Mouse (Mus musculus): ENCODE data around the gene Treml2. TPM values are rescaled to one million over a fixed set of nuclear protein-coding genes. Genes with fewer than 3 reads are reported as not detected.

Treml2 gene
- total RNA-seq, 1 experiment = 2.3 TPM

DNA sequence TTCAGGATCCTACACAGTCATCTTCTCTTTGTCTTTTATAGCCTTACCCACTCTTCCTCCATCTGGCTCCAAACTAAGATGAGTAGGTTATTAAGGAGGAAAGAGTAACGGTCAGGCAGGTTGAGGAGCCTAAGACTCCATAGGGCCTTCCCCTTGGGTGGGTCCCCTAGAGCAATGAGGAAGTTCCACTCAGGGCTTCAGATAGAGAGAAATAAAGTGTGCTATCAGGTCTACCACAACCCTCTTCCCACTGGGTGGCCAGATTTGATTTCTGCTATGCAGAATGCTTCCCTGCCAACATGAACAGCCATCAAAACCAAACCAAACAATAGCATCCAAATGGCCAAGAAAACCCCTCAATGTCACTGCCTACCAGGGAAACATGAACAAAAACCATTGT lies 31.7 kb upstream of the Treml2 start:
- Histone ChIP-seq H3K36me3 (ENCODE audit: control insufficient read depth, insufficient read depth, low read length, poor library complexity, severe bottlenecking) (no peaks in the 10 kb centered on the region), H3K9ac (ENCODE audit: insufficient read depth, low read depth, low read length, poor library complexity, severe bottlenecking) (no peak overlapping the region), H3K4me1 (ENCODE audit: control insufficient read depth in 2 of 2, insufficient read depth in 2 of 2, low read length in 2 of 2, poor library complexity in 1 of 2) (no peaks in the 10 kb centered on the region), H3K9me3 (ENCODE audit: control insufficient read depth, insufficient read depth, low read depth, low read length) (no peaks in the 10 kb centered on the region), H3K4me3 (ENCODE audit: insufficient read depth in 1 of 2, low read depth in 1 of 2, low read length in 2 of 2, poor library complexity in 1 of 2, severe bottlenecking in 1 of 2) (no peak overlapping the region), H3K27ac (ENCODE audit: insufficient read depth, low read depth, low read length, poor library complexity, severe bottlenecking) (no peak overlapping the region)
- no peak for DNase-seq (ENCODE audit: low read depth, low spot score)
- in situ Hi-C loops (cut with MboI; ENCODE audit: low sequenced_read_pairs in 2 of 2, unreplicated experiment in 2 of 2) = no loop called here
- TF ChIP-seq ZNF384 (IDR thresholded peaks at IDR 0.05; ENCODE audit: low read depth, low read length) = no peak
- TF ChIP-seq MAFK (IDR thresholded peaks at IDR 0.05; ENCODE audit: insufficient read depth, low read depth, low read length) = no peak
- no peak for TF ChIP-seq CHD2 (IDR thresholded peaks at IDR 0.05; ENCODE audit: low read depth, low read length)
- no peak for TF ChIP-seq ZC3H11A (IDR thresholded peaks at IDR 0.05; ENCODE audit: borderline replicate concordance, low read depth, low read length)
- no peak for TF ChIP-seq HCFC1 (IDR thresholded peaks at IDR 0.05; ENCODE audit: borderline replicate concordance, insufficient read depth, low read length)

DNA sequence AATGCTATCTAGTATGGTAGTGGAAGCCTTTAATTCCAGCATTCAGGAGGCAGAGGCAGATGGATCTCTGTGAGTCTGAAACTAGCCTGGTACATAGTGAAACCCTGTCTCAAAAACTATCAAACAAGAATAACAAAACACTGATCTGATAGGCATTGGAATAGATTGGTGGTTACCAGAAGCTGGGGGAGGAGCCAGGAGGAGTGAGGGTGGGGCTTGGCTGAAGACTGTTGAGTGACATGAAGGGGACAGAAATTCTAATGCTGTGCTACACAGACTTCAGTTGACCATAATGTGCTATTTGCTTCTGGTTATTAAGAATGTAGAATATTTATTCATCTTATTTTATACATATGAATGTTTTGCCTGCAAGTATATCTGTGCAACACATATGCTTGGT lies 31.0 kb upstream of the Treml2 start:
- in situ Hi-C loops (cut with MboI; ENCODE audit: low sequenced_read_pairs in 2 of 2, unreplicated experiment in 2 of 2) = no loop called here
- Histone ChIP-seq H3K36me3 (ENCODE audit: control insufficient read depth, insufficient read depth, low read length, poor library complexity, severe bottlenecking) (no peaks in the 10 kb centered on the region), H3K9me3 (ENCODE audit: control insufficient read depth, insufficient read depth, low read depth, low read length) (no peaks in the 10 kb centered on the region), H3K27ac (ENCODE audit: insufficient read depth, low read depth, low read length, poor library complexity, severe bottlenecking) (no peak overlapping the region), H3K4me3 (ENCODE audit: insufficient read depth in 1 of 2, low read depth in 1 of 2, low read length in 2 of 2, poor library complexity in 1 of 2, severe bottlenecking in 1 of 2) (no peak overlapping the region), H3K9ac (ENCODE audit: insufficient read depth, low read depth, low read length, poor library complexity, severe bottlenecking) (no peak overlapping the region), H3K4me1 (ENCODE audit: control insufficient read depth in 2 of 2, insufficient read depth in 2 of 2, low read length in 2 of 2, poor library complexity in 1 of 2) (no peaks in the 10 kb centered on the region)
- DNase-seq (ENCODE audit: low read depth, low spot score) = no peak
- TF ChIP-seq ZNF384 (IDR thresholded peaks at IDR 0.05; ENCODE audit: low read depth, low read length) (no peak), MAFK (IDR thresholded peaks at IDR 0.05; ENCODE audit: insufficient read depth, low read depth, low read length) (no peak), HCFC1 (IDR thresholded peaks at IDR 0.05; ENCODE audit: borderline replicate concordance, insufficient read depth, low read length) (no peak), ZC3H11A (IDR thresholded peaks at IDR 0.05; ENCODE audit: borderline replicate concordance, low read depth, low read length) (no peak), CHD2 (IDR thresholded peaks at IDR 0.05; ENCODE audit: low read depth, low read length) (no peak)

DNA sequence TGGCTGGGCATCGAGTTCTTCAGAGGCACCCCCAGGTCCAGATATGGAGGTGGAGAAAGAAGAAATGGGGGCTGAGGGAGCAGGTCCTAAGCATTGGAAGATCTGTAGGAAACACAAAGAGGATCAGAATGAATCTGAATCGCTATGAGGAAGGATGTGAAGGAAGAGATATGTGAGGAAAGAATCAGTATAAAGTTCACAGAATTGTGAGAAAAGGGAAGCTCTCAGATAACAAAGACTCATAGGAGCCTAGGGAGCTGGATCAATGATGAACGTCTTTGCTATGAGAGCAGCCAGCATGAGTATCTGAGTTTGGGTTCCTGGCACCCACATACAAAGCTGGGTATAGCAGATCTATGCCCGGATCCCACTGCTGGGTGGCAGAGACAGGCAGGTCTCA lies 29.5 kb upstream of the Treml2 start:
- no peaks in the 10 kb centered on the region for H3K9me3 ChIP-seq (ENCODE audit: control insufficient read depth, insufficient read depth, low read depth, low read length)
- no peaks in the 10 kb centered on the region for H3K4me1 ChIP-seq (ENCODE audit: control insufficient read depth in 2 of 2, insufficient read depth in 2 of 2, low read length in 2 of 2, poor library complexity in 1 of 2)
- no peak for DNase-seq (ENCODE audit: low read depth, low spot score)
- TF ChIP-seq MAFK (IDR thresholded peaks at IDR 0.05; ENCODE audit: insufficient read depth, low read depth, low read length) = no peak
- TF ChIP-seq ZNF384 (IDR thresholded peaks at IDR 0.05; ENCODE audit: low read depth, low read length) = no peak
- no peak for TF ChIP-seq ZC3H11A (IDR thresholded peaks at IDR 0.05; ENCODE audit: borderline replicate concordance, low read depth, low read length)
- TF ChIP-seq HCFC1 (IDR thresholded peaks at IDR 0.05; ENCODE audit: borderline replicate concordance, insufficient read depth, low read length) = no peak
- TF ChIP-seq CHD2 (IDR thresholded peaks at IDR 0.05; ENCODE audit: low read depth, low read length) = no peak
- in situ Hi-C loops (cut with MboI; ENCODE audit: low sequenced_read_pairs in 2 of 2, unreplicated experiment in 2 of 2) = no loop called here
- H3K9ac ChIP-seq (ENCODE audit: insufficient read depth, low read depth, low read length, poor library complexity, severe bottlenecking) = no peak overlapping the region
- H3K27ac ChIP-seq (ENCODE audit: insufficient read depth, low read depth, low read length, poor library complexity, severe bottlenecking) = no peak overlapping the region
- H3K36me3 ChIP-seq (ENCODE audit: control insufficient read depth, insufficient read depth, low read length, poor library complexity, severe bottlenecking) = no peaks in the 10 kb centered on the region
- H3K4me3 ChIP-seq (ENCODE audit: insufficient read depth in 1 of 2, low read depth in 1 of 2, low read length in 2 of 2, poor library complexity in 1 of 2, severe bottlenecking in 1 of 2) = no peak overlapping the region

DNA sequence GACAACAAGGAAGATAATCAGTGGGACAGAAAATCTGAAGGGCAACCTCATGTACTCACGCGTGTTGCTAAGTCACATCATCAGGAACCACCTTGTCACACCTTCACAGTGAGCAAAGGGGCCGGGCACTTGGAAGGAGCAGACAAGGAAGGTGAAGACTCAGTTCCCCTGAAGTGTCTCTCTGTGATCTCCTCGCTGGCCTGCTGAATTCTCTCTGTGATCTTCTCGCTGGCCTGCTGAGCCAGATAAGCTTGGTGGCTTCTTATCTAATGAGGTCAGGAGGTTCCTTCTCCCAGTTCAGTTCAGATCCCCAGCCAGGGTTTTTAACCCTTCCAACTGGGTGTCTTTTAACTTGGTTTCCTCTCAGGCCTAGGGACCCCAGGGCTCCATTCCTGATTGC lies 27.1 kb upstream of the Treml2 start:
- H3K27ac ChIP-seq (ENCODE audit: insufficient read depth, low read depth, low read length, poor library complexity, severe bottlenecking) = no peak overlapping the region
- in situ Hi-C loops (cut with MboI; ENCODE audit: low sequenced_read_pairs in 2 of 2, unreplicated experiment in 2 of 2) = no loop called here
- H3K9ac ChIP-seq (ENCODE audit: insufficient read depth, low read depth, low read length, poor library complexity, severe bottlenecking) = no peak overlapping the region
- no peaks in the 10 kb centered on the region for H3K36me3 ChIP-seq (ENCODE audit: control insufficient read depth, insufficient read depth, low read length, poor library complexity, severe bottlenecking)
- H3K4me3 ChIP-seq (ENCODE audit: insufficient read depth in 1 of 2, low read depth in 1 of 2, low read length in 2 of 2, poor library complexity in 1 of 2, severe bottlenecking in 1 of 2) = no peak overlapping the region
- H3K9me3 ChIP-seq (ENCODE audit: control insufficient read depth, insufficient read depth, low read depth, low read length) = no peaks in the 10 kb centered on the region
- H3K4me1 ChIP-seq (ENCODE audit: control insufficient read depth in 2 of 2, insufficient read depth in 2 of 2, low read length in 2 of 2, poor library complexity in 1 of 2) = peaks cover 0 to 2% of the 10 kb centered on the region in 2 experiments; a peak in 1 of 4 replicates
- TF ChIP-seq MAFK (IDR thresholded peaks at IDR 0.05; ENCODE audit: insufficient read depth, low read depth, low read length) = no peak
- TF ChIP-seq ZNF384 (IDR thresholded peaks at IDR 0.05; ENCODE audit: low read depth, low read length) = no peak
- TF ChIP-seq HCFC1 (IDR thresholded peaks at IDR 0.05; ENCODE audit: borderline replicate concordance, insufficient read depth, low read length) = no peak
- no peak for TF ChIP-seq CHD2 (IDR thresholded peaks at IDR 0.05; ENCODE audit: low read depth, low read length)
- TF ChIP-seq ZC3H11A (IDR thresholded peaks at IDR 0.05; ENCODE audit: borderline replicate concordance, low read depth, low read length) = no peak
- no peak for DNase-seq (ENCODE audit: low read depth, low spot score)

DNA sequence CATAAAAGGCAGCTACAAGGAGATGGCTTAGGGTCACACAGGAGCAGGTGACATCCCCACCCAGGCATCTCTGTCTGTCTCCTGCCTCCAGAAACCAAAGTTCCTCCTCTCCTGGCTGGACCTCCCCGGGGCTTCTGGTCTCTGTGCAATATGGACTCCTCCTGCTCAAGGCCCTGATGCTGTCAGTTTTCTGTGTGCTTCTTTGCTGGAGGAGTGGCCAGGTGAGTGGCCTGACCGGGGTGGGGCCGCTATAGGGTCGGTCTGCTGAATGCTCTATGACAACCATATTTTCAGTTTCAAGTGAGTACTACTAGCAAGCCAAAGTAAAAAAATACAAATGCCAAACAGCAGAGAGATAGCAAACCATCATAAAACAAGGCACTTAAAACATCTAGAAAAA lies 26.7 kb upstream of the Treml2 start:
- no peak overlapping the region for H3K27ac ChIP-seq (ENCODE audit: insufficient read depth, low read depth, low read length, poor library complexity, severe bottlenecking)
- in situ Hi-C loops (cut with MboI; ENCODE audit: low sequenced_read_pairs in 2 of 2, unreplicated experiment in 2 of 2) = no loop called here
- no peaks in the 10 kb centered on the region for H3K36me3 ChIP-seq (ENCODE audit: control insufficient read depth, insufficient read depth, low read length, poor library complexity, severe bottlenecking)
- H3K9ac ChIP-seq (ENCODE audit: insufficient read depth, low read depth, low read length, poor library complexity, severe bottlenecking) = no peak overlapping the region
- no peaks in the 10 kb centered on the region for H3K9me3 ChIP-seq (ENCODE audit: control insufficient read depth, insufficient read depth, low read depth, low read length)
- H3K4me1 ChIP-seq (ENCODE audit: control insufficient read depth in 2 of 2, insufficient read depth in 2 of 2, low read length in 2 of 2, poor library complexity in 1 of 2) = peaks cover 0 to 2% of the 10 kb centered on the region in 2 experiments; a peak in 1 of 4 replicates
- DNase-seq (ENCODE audit: low read depth, low spot score) = no peak
- no peak overlapping the region for H3K4me3 ChIP-seq (ENCODE audit: insufficient read depth in 1 of 2, low read depth in 1 of 2, low read length in 2 of 2, poor library complexity in 1 of 2, severe bottlenecking in 1 of 2)
- TF ChIP-seq MAFK (IDR thresholded peaks at IDR 0.05; ENCODE audit: insufficient read depth, low read depth, low read length) (no peak), CHD2 (IDR thresholded peaks at IDR 0.05; ENCODE audit: low read depth, low read length) (no peak), ZNF384 (IDR thresholded peaks at IDR 0.05; ENCODE audit: low read depth, low read length) (no peak), ZC3H11A (IDR thresholded peaks at IDR 0.05; ENCODE audit: borderline replicate concordance, low read depth, low read length) (no peak), HCFC1 (IDR thresholded peaks at IDR 0.05; ENCODE audit: borderline replicate concordance, insufficient read depth, low read length) (no peak)
